Mouse (Mus musculus) testis, postnatal 14 days (tissue): ENCODE results near the gene Pfn3.

Source experiments
- DNase-seq: peaks from one replicate; pipeline ENCODE4 v3.0.0; 2021; ENCODE audit warnings: low spot score

The Pfn3 gene

DNA sequence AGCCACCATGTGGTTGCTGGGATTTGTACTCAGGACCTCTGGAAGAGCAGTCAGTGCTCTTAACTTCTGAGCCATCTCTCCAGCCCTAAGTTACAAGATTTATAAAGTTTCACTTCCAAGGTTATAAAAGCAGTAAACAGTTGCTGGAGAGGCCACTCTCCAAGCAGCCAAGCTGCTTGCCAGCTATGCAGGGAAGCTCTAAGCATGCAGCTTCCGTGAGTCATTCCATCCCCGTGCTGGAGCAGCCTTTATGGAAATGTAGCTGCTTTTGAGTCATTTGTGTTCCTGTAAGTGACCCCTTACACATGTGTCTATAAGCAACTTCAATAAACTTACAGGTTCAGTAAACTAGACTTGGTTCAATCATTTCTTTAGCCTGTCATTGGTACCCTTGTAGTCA, 15.5 kb upstream of the Pfn3 start:
- no peak for DNase-seq

DNA sequence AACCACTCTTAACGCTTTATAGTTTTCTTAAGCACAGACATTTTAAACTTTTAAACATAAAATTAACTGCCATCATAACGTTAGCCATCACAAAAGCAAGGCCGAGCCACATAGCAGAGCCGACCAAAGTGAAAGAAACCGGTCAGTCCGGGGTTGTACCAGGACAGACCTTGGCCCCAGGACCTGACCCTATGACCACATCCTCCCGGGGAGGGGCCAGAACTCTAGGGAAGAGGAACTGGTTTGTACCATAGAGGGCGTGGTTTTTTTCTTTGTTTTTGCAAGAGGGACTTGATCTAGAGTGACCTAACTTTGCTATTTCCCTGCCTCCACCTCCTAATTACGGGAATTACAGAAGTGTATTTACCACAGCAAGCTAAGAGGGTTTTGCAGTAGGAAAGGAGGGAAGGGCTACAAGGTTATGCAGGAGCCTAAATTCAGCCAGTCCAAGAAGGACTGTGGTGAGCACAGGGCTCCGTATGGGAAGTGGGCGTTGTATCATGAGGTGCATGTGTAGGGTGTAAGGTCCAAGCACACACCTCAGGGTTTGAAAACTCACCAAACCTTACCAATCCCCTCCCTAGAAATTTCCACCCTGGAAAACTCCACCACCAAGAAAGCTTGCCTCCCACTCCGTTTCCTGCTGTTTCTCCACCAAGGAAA, 14.3 kb upstream of the Pfn3 start:
- peak; percentile 66 for DNase-seq

DNA sequence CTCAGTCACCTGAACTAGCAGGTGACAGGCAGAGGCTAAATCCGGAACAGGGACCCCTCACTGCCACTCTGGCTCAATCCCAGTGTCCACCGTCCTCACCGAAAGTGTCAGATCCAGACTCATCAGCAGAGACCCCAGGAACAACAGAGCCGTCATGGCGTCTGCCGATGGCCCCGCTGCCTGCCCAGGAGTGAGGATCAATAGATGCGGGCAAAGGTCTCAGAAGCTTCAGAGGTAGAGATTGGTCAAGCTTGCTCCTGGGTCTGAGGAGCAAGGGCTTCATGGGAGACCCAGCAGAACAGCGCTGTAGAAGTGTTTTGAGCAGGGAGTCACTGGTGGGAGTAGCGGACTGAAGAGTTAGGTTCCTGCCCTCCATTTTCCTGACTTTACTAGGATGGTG, 11.6 kb upstream of the Pfn3 start, which contains the start of gene F12:
Gene F12, minus strand, starts transcription at position 181 of the 400 bp plus-strand sequence.
- no peak for DNase-seq

DNA sequence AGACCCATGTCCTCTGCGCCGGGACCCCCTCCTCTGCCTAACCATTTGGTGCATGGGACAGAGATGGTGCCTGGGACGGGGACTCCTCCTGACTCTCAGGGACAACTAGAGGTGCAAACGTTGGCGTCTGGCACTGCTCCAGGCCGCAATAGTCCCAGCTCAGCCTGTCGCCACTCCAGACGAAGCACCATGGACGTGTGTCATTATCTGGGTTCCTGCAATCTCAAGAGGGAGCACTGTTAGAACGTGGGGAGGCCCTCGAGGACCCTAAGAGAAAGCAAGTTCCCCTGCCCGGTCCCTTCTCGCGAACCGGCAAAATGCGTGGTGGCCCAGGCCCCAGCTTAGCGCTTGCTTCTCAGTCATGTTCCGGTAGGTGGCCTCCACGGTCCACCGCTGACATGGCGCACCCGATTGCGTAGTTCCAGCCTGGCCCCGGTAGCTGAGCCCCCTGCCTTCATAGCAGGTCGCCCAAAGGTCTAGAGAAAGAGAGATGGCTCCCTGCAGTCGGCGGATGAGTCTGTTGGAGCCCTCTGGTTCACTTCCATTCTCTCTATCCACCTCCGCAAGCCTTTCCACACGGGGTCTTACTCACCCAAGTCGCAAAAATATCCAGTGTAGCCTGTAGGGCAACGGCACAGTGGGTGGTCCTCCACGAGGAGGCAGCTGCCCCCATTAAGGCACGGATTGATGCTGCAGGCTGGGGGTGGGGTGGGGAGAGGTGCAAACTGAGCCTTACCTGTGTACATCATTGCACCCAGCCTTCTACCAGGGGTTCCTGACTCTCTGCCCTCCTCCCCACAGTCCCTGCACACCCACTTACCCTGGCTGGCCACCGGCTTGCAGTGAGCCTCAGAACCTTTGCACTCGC, 6.1 kb upstream of the Pfn3 start:
- no peak for DNase-seq

DNA sequence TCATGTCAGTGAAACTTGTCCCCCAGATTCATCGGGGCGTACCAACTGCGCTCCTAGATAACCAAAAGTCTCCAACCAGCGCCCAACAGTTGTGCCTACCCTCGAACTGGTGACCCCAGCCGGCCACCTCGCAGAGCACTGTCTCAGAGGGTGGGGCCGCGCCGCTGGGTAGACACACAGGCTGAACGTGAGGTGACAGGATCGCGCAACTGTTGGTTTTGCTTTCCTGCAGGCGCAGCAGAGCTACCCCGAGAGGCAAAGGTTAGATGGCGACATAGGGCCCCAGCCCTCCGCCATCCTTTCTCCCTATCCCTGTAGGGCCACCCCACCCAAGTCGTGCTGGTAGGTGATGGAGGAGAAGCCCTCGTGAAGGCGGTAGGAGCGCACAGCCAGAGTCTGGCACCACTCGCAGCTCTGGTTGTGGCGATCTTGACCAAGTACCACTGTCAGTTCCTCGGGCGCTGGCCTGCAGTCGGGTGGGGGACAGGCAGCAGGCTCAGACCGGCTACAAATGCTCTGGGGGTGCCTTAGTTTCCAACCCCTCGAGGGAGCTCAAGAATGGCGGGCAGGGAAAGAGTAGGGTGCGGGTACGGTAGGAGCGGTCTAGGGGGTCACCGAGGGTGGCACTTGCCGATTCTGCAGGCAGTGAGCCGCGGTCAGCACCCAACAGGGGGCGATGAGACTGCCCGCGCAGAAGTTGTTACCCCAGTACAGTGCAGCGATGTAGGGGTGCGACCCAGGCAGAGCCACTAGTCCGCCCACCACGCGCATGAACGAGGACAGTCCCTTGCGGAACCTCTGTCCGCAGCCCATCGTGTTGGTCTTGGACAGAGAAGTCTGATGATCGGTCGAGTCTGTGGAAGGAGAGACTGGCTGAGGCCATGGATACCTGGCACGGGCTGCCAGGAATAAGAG, 5.2 kb upstream of the Pfn3 start:
- DNase-seq: no peak

DNA sequence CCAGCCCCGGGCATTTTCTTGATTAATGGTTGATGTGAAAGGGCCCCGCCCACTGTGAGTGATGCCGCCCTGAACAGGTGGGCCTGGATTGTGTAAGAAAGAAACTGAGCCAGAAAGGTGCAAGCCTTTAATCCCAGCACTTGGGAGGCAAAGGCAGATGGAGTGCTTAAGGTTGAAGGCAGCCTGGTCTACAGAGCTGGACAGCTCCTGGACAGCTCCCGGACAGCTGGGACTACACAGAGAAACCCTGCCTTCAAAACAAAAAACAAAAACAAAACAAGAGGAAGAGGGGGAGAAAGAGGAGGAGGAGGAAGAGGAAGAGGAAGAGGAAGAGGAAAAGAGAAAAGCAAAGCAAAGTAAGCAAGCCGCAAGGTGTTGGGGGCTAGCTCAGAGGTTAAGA, 4.1 kb upstream of the Pfn3 start:
- DNase-seq: no peak

DNA sequence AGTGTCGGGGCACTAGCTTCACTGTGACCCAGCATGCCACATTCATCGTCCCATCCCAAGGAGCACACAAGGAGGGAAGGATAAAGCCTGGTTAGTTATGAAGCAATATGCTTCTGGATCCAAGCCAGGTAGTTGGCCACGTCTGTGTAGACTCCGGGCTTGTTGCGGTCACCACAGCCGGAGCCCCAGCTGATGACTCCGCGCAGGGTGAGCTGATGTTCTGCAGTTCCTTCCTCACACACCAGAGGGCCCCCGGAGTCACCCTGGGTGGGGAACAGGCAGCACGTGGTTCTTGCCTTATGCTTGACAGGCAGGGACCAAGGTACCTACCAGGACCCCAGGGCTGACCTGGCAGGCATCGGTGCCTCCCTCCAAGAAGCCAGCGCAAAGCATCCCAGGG, 3.0 kb upstream of the Pfn3 start:
- peak; percentile 59 for DNase-seq

DNA sequence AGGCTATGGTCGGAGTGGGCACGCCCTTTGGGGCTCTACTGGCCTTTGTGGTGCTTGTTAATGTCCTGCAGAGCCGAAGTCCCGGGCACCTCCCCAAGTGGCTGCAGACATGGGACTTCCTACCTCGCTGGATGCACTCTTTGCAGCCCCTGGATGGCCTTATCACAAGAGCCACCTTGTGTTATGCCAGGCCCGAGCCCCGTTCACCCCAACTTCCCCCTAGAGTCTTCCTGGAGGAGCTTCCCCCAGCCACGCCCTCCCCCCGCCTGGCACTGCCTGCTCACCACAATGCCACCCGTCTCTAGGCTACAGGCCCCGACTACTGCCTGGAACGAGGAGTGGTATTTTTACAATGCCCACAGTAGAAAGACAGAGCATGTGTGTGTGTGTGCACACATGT, 1.7 kb downstream of the Pfn3 start:
- DNase-seq: no peak

DNA sequence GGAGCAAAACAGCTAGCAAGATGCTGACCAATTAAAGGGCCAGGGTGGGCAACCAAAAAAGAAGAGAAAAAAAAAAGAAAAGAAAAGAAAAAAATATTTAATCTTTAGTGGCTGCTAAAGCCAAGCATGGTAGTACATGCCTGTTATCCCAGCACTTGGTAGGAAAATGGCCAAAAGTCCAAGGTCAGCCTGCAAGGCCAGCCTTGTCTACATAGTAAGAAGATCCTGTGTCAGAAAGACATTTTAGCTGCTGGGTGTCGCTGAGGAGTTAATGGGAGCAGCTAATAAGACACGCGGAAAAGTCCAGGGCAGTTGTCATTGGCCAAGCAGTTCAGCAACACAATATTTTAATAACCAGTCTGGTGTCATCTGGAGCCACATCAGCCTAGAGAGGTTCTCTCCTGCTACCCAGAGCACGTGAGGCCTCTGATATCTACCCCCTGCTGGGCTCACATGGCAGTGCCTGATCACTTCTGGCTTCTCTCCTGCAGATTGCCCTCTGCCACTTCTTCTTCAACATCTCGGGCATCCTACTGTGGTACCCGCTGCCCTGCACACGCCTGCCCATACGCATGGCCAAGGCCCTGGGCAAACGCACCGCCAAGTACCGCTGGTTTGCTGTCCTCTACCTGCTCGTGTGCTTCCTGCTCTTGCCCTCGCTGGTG, 2.3 kb downstream of the Pfn3 start:
- no peak for DNase-seq

DNA sequence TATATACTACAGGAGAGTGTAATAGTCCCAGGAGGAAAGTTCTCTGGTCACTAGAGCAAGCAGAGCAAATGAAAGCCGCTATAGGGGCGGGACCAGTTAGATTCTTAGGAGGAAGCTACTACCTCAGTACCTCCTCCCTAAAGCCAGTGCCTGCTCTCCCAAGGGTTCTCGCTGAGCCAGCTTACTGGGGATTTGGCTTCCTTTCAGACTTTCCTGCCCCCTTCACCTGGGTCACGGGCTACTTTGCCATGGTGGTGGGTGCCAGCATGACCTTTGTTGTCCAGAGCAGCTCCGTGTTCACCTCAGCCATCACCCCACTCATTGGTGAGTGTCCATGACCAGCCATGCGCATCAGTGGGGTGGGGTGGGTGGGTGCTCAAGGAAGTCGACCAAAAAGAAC, 3.2 kb downstream of the Pfn3 start:
- DNase-seq: no peak

DNA sequence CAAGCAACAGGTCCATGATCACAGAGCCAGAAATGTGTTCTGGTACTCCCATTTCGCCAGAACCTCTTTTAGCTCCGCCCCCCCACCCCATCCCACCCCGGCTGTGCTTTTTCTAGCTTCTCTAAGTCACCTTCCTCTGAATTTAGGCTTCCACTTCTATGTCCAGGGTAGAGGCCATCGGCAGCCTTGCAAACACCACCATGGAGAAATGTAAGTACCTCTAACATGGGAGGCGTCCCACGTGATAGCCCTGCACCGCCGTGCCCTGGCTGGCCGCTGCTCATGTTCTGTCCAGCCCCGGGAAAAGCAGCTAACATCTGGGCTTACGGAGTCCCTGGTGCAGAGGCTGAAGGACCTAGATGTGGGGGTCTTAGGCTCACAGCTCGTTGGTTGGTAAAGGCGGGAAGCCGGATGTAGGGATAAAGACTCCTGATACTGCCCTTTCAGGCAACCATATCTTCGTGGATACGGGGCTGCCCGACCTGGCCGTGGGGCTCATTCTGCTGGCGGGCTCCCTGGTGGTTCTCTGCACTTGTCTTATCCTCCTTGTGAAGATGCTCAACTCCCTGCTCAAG, 6.4 kb downstream of the Pfn3 start:
- DNase-seq: no peak

DNA sequence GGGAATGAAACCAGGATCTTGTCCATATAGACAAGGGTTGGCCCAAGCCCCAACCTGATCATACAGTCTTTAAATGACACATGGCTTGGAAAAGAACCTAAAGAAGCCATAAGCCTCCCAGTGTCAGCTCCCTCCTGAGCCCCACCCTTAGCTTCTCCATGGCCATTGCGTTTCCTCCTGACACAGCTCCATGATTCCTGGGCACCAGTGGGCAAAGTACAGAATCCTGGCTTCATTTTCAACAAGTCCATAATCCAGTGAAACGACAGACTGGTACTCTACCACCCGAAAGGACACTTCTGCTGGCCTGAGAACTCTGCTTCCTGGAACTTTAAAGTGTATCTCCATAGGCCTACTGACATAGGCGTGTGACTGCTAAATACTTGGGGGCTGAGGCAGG, 7.7 kb downstream of the Pfn3 start:
- no peak for DNase-seq

DNA sequence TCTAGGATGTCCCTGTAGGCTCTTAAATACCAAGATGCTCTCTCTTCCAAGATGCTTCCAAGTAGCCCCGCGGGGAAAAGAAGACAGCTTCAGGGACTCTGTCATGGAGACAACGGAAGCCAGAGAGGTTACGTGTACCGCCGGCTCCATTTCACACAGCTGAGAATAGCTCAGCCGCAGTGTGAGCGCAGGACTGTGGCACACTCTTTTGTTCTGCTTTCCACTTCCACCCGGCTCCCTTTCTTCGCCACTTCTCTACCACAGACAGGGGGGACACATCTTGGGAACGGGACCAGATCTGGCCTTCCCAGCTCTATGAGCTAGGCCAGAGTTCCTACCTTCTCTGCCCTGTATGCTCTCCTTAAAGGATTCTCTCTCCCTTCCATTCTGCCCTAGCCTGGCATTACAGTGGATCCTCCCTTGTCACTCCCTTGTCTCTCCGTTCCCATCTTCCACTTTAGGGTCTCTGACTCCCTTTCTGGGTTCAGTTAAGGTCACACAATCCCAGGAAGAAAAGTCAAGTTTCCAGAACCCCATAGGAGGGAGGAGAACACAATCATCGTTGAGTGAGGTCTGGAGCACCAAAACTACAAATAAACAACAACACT, 9.1 kb downstream of the Pfn3 start:
- DNase-seq: no peak

DNA sequence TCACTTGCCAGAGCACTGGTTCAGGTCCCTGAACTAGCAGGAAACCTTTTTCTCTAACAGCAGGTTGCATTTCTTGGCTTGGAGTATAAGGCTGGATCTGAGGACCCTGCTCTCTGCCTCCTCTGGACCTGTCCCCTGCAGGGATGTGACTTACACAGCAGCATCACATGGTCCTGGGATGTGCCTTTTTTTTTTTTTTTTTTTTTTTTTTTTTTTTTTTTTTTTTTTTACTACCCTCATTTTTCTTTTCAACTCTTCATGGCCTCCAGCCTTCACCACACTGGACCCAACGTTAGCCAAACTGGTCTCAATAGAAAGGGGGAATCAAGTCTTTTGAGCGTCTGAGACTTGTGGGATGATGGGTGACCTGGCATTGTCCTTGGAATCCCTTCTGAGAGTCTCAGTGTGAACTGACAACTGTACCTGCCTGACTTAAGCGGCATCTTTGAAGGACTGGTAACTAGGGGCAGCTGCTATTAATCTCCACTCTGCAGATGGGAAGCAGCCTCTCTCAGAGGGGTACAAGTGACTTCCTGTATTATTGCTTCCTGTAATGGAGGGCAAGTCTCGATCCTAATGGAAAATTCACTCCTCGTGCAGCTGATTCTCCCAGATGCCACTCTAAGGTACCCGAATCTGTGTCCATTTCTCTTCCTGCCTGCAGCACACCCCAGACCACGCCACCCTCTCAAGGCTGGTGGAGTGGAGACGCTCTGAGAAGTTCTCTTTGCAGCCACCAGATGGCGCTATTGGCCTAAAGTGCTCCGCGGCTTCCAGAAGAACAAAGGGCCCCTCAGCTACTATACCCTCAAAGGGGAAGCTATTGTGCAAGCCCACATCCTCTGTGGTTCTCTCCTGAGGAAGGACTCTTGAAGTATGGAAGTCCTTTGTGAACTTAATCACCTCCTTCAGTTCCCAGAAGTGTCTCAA, 9.9 kb downstream of the Pfn3 start:
- DNase-seq: peak; percentile 67

DNA sequence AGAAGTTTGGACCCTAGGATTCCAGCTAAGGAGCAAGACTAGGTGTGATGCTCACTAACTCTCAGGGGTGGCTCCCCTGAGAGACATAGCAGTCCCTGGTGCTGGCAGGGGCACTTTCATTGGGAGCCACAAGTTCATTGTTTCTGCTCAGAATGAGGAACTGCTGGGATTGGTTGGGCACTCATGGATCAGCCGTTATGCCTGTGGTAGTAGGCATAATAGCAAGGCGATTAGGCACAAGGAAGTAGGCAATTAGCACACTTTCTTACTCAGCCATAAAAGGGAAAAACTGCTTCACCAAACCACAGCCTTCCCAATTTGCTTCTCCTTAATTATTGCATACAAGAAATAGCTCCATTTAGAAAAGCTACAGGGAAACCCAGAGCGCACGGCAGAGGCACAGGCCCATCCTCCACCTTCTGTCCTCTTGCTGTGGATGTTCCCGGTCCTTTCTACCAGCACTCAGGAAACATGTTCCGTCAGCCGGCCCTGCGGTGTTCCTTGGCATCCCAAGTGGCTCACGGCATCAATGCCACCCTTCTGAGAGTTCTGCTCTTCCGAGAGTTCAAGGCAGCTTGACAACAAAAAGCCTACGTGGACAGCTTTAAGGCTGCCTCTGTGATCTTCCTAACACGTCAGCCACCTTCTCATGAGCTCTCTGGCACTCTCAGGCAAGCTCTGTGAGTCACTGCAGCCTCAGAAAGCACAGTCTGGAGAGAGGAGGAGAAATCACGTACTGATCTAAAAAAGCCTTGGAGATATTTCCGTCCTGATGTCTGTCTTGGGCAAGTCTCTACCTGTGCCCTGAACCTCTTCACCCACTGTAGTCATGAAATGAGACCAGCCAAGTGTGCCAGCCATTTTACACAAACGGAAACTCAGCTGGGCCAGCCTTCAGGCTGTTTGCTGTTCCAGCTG, 10.8 kb downstream of the Pfn3 start:
- DNase-seq: no peak

DNA sequence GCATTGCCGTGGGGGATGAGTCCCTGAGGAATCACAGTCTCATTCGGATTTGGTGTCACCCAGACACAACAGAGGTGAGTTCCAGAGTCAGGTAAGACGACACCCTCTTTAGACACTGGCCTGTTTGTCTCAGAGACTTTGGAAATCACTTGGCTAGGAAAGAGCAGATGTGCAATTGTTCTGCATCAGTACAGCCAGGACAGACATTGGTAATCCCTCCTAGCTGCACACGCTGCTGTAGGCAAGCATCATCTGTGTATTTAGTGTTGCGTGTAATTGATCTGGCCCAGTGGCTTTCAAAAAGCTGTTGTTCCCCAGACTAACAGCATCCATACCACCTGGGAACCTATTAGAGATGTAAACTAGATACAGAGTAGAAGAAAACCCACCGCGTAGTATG, 11.8 kb downstream of the Pfn3 start:
- no peak for DNase-seq

DNA sequence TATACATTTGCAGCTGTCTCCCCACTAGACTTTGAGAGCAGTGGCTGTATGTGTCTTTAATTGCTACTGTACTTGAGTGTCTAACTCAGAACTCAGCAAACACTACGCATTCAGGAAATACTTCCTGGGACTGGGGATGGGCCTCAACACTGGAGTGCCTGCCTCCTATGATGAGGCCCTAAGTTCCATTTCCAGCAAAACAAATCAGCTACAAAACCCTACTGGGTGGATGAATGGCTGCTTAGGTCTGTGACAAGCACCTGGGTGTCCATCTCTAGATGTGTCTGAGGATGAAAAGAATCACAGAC, 15.0 kb downstream of the Pfn3 start:
- no peak for DNase-seq

DNA sequence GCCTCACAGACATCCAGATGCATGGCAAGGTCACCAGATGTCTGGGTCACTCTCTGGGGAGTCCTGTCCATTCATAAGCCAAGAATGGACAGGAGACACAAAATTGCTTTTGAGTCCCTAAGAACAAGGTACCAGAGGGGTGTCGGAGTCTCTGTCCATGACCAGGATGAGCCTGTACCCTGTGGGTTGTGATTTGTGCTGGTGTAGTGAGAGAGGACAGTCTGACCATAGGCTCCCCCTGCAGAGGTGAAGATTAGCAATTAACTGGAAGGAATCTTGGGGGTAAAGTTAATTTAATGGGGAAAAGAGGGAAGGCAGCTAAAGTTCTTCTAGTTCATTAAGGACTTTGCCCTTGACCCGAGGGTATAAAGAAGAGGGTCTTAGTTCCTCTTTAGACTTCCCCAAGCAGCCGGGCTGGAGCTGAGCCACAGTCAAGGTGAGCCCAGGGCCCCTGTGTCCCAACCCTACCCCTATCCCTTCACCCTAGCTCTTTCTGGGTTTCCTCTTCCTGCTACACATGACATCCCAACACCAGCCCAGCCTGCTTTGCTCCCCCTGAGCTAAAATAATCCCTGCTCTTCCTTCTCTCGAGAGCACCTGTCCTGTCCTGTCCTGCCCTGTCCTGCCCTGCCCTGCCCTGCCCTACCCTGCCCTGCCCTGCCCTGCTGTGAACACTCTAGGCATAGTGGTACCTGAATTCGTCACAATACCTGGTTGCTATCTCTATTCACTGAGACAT, 15.6 kb downstream of the Pfn3 start:
- no peak for DNase-seq

DNA sequence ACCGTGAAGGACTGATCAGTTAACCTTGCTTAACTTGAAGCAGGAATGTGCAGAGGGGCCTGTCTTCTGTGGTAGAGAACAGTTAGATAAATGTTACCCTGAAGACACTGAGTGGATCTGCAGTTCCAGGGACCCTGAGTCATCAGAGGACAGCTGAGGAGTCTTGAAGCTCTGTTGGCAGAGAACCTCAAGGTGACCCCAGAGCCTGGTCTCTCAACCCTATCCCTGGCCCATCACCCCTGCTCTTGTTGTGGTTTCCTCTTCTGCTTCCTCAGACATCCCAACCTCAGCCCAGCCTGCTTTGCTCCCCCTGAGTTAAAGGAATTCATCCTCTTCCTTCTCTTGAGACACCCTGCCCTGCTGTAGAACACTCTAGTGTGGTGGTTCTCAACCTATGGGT, 16.9 kb downstream of the Pfn3 start, which contains the start of gene Slc34a1:
Gene Slc34a1, plus strand, starts transcription at position 100 of the 400 bp plus-strand sequence.
- no peak for DNase-seq
